Mouse (Mus musculus): ENCODE data around the gene Rhot1. TPM values are rescaled to one million over a fixed set of nuclear protein-coding genes. Genes with fewer than 3 reads are reported as not detected.

Rhot1 gene
- polyA plus RNA-seq, 2 experiments from 2014 or later = 25.1 to 28.2 TPM

Other genes with a start within 250 kb of the Rhot1 start
- 10 to 100 TPM; 39.3 to 52.3 TPM for gene Utp6, start 246.6 kb upstream of the Rhot1 start, polyA plus RNA-seq (2017; shearing (Covaris generic))
- 10 to 100 TPM; 22.3 to 33.0 TPM for gene Suz12, start 215.9 kb upstream of the Rhot1 start, polyA plus RNA-seq (2017; shearing (Covaris generic))
- gene Crlf3, start 128.0 kb upstream of the Rhot1 start, polyA plus RNA-seq (2017; shearing (Covaris generic)) = 100 to 1,000 TPM; 125 to 134 TPM
- 1 to 10 TPM; 3.5 to 3.6 TPM for gene Atad5, start 119.6 kb upstream of the Rhot1 start, polyA plus RNA-seq (2017; shearing (Covaris generic))
- 10 to 100 TPM; 26.0 to 35.7 TPM for gene Tefm, start 66.8 kb upstream of the Rhot1 start, polyA plus RNA-seq (2017; shearing (Covaris generic))
- gene Adap2, start 54.9 kb upstream of the Rhot1 start, polyA plus RNA-seq (2017; shearing (Covaris generic)) = under 1 TPM in 1 of 2 experiments, not detected in 1; 0.17 TPM
- gene Rnf135, start 25.2 kb upstream of the Rhot1 start, polyA plus RNA-seq (2017; shearing (Covaris generic)) = 10 to 100 TPM in 1 of 2 experiments, 1 to 10 TPM in 1; 8.4 to 11.3 TPM
- gene Rhbdl3, start 91.9 kb downstream of the Rhot1 start, polyA plus RNA-seq (2017; shearing (Covaris generic)) = 1 to 10 TPM in 1 of 2 experiments, under 1 TPM in 1; 0.82 to 1.6 TPM
- 10 to 100 TPM; 10.4 to 15.6 TPM for gene 5730455P16Rik, start 169.0 kb downstream of the Rhot1 start, polyA plus RNA-seq (2017; shearing (Covaris generic))
- 100 to 1,000 TPM; 270 to 312 TPM for gene Zfp207, start 174.3 kb downstream of the Rhot1 start, polyA plus RNA-seq (2017; shearing (Covaris generic))
- gene Psmd11, start 219.6 kb downstream of the Rhot1 start, polyA plus RNA-seq (2017; shearing (Covaris generic)) = 100 to 1,000 TPM; 258 to 279 TPM